Mouse (Mus musculus): ENCODE data around the gene Mogat2.

Mogat2 gene

DNA sequence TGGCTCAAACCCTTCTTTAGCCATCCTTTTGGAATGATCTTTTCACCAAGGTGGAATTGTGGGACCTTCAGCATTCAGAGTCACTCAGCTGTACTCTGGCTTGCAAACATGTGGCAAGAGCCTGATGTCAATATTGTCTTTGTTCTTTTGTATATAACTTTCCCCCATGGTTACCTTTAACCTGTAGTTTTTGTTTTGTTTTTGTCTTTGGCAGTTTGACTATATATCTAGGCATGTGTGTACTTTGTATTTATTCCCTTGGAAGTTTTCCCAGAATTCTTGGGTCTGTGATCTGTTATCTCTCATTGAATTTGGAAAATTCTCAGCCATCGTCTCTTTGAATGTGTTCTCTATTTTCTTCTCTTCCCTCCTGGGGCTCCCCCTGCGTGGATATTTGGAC lies 43.9 kb downstream of the Mogat2 start:
- no peak for DNase-seq (ENCODE audit: low spot score in 2 of 2)

DNA sequence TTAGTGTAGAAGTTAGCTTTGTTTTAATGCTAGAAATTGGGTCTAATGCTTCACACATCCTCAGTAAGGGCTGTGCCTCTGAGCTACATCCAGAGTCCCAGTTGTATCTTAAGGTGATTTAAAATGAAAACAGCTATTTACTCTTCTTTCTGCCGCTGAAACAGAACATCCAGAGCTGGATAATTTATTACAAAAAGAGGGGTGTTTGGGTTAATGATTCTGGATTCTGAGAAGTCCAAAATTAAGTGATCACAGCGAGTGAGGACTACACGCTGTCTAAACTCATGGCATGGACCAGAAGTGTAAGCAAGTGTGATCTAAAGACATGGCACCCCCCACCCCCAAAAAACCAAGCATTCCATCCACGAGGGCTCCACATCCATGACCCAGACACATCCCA lies 44.5 kb downstream of the Mogat2 start:
- DNase-seq (ENCODE audit: low spot score in 2 of 2): no peak

DNA sequence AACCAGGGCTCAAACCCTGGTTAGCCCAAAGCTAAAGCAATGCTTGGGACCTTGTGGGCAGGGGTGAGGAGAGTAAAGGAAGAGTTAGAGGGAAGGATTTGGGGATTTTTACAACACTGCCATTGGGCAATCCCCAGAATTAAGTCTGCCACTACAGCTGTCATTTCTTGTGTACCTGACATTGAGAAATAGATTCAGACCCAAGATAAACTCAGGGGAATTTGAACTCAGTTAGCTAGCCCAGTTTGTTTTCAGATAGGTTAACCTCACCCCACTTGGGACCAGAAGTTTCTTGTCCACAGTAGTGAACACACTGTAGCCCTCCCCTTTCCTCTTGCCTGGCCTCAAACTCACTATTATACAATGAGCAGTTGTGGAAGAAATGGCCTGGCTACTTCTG lies 47.0 kb downstream of the Mogat2 start:
- no peak for DNase-seq (ENCODE audit: low spot score in 2 of 2)

DNA sequence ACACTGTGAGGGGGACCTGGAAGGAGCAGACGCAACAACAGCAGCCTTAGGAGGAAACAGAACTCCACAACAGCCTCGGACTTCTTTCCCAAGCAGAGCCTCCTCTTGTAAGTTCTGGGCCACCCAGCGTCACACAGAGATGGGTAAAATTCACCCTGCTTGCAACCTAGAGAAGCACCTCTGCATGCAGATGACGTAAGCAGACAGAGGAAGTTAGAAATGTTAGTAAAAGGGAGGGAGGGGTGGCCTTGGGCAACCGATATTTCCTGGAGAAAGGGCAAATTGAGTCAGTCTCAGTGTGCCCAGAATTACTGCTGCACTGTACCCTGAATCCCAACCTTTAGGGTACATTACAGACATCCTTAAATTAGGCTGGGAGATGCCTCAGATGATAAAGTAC lies 48.5 kb downstream of the Mogat2 start:
- no peak for DNase-seq (ENCODE audit: low spot score in 2 of 2)

DNA sequence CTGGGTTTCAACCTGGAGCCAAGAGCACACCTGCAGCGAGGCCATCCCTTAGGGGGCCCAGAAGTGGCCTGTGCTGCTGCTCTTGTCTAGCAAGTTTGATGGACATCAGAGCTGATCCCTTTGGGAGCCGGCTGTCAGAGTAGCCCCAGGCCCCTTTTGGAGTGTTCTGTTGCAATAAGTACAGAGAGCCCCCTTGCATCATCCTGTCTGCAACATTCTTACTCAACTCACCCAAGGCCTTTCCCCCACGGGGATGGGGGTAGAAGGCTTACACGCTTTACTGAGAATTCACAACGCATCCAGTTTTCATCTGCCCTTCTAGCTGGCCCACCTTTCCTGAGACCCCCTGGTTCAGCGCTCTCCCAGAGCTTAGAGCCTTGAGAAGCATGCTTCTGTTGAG lies 49.8 kb downstream of the Mogat2 start:
- no peak for DNase-seq (ENCODE audit: low spot score in 2 of 2)

DNA sequence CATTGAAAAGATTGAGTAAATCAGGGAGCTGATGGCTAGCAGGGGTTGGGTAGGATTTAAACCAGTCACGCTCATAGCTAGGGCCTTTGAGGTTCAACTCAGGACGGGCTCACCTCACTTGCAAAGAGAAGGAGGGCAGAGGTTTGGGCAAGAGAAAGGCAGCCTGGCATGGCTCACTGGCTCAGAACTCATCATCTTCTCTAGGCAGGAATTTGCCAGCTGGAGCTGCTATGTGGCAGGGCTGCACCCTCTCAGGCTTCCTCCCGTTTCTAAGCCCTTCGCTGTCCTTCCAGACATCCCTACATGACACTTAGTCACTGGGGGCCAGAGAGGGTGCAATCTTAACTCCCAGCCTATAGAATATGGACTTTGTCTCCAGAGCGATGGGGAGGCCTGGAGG lies 51.0 kb downstream of the Mogat2 start:
- no peak for DNase-seq (ENCODE audit: low spot score in 2 of 2)

DNA sequence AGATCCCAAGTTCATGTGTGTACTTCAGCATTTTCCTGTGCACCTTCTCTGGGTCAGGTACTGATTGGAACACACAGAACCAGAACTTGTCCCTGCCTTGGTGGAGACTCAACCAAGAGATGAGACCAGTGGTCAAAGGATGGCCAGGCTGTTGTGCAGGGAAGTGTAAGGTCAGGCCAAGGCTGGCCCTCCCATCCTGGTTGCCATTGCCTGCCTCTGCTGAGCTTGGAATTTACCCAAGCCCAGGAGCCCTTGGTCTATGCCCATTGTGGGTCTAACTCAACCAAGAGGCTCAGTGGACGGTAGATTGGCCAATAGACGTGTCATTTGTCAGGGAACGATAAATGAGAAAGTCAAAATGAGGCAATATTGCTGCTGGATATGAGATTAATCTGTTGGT lies 53.0 kb downstream of the Mogat2 start:
- no peak for DNase-seq (ENCODE audit: low spot score in 2 of 2)

DNA sequence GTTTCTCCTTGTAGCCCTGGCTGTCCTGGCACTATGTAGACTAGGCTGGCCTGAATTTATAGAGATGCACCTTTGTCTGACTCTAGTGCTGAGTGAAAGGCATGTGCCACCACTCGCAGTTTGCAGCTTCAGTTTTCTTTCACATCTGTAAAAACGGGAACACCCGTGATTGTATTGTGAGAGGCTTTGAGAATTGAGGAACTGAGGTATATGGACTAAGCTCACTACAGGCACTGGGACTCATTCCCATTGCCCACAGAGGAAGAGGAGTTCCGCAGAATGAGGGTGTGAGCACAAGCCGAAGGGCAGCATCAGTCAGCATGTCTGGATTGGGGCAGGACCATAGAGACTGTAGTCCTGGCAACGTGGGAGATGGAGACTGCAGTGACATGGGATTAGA lies 54.7 kb downstream of the Mogat2 start:
- DNase-seq (ENCODE audit: low spot score in 2 of 2): no peak

DNA sequence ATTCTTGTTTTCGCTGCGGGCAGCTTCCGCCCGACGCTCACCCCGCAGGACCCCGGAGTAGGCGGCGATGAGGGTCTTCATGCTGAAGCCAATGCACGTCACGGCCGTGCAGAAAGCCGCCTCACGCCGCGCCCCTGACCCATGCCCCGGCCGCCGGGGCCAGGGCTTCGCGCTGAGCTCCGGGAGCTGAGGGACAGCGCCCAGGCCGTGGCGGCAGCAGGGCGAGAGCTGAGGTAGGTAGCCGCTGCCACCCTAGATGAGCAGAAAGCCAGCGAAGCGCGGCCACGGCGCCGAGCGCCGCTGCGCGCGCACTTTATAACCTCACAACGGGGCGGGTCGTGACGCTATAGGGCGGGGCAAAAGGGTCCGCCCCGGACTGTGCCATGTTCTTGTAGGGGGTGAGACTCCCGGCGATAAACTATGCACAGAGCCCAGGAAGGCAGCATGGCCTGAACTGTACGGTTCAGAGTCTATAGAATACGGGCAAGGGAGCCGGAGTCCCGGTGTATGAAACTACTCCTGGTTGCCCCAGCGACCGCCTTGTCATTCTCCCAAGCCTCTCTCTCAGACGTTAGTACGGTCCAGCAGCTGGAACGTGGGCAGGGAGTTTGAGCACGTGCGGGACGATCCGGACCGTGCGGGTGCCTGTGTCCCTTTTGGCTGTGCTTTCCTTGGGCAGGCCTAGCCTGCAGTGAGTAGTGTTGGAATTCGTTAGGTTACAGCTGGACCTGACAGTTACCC lies 55.8 kb downstream of the Mogat2 start, which contains the start of gene Dgat2:
TSS of gene Dgat2 (minus strand) at position 288 of the 741 bp plus-strand sequence.
- DNase-seq (ENCODE audit: low spot score in 2 of 2): peak; percentile 75 to 86

DNA sequence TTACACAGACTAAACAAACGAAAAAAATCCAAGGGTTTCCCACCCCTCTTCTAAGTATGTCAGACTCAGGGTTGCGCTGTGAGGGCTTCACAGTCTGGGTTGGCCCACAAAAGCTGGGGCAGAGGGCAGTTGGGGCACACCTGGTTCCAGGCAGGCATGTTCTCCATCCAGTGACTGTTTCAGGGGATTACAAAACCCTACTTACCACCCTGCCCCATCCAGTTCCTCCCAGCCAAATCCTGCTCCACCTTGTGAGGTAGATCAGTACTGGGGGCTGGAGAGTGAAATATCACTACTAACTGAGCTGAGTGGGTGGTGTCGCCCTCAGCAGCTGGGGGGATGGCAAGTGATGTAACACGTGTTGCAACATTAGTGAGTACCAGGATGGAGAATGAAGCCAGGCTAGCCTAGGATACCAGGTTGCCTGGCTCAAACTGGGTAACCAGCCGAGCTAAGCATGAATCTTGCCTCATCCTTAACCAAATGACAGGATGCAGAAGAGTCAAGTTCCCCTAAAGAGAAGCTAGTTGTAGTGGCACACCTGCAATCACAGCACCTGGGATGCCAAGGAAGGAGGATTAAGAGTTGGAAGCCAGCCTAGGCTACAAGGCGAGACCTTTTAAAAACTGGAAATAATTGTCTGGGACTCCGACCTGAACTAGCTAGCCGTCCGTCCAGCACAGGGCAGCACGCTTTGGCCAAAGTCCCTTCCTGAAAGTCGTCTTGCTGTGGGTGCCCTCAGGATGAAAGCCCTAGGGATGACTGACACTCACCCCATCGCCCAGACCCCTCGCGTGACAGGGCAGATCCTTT lies 56.6 kb downstream of the Mogat2 start:
- DNase-seq (ENCODE audit: low spot score in 2 of 2): no peak

DNA sequence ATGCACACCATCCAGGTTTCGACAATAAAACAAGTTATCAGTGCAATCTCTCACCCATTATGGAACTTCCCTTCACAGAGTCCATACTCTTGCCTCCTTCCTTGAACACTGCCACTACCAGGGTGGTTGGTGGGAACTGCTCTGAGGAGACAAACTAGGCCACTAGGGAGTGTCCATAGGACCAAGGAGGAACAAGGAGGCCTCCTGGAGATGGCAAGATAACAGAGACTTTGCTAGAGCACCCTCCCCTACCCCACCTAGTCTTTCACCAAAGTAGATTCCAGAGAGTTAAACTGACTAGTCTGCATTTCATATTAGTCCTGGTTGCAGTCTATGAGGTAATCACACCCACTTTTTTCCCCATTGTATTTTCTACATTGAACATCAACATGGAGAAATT lies 58.3 kb downstream of the Mogat2 start:
- no peak for DNase-seq (ENCODE audit: low spot score in 2 of 2)

DNA sequence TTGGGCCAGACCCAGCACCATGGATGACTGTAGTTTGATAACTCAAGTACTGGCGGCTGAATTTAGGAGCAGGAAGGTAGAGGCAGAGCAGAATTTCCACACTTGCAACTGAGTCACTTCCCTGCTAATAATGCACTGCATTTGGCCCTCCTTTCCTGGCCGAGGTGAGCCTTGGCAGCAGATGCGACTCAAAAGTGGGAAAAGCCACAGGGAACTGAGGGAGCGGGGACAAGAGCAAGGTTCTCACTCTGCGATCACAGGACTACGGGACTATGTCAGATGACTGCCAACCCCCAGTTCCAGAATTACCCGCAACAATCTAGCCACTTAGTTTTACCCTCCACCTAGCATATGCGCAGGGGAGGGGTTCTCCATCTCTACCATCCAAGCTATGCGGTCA lies 59.1 kb downstream of the Mogat2 start:
- no peak for DNase-seq (ENCODE audit: low spot score in 2 of 2)

DNA sequence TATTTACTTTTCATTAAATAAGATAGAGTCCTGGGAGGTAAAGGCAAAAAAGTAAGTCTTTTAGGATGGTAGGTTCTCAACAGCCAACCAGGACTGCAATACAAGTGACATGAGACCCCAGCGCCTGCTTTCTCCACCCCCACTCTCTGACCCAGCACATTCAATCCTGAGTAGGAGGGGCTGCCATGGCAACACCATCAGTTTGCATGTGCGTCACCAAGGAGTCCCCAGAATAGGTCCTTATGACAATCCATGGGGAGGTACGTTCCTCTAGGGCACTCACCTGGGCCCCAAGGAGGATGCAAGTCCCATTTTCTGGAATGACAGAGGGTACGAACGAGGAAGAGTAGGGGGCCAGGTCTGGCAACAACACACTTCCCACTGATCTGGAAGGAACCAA lies 61.0 kb downstream of the Mogat2 start:
- DNase-seq (ENCODE audit: low spot score in 2 of 2): no peak

DNA sequence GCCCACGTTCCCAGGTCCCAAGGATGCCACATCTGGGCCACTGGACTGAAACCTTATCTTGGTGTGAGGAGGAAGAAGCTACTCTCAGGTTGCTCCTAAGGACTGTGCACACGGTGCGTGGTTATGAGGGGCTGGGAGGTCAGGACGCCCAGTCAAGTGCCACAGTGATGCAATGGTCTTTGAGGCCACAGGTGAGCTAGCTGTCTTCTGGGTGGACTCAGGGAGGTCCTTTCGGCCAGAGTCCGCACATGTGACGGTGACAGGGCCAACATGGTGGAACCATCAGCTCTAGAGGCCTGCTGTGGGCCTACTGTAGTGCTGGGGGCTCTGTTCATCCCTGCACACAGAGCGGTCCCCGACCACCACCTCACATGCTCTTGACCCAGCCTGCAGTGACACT lies 62.8 kb downstream of the Mogat2 start:
- no peak for DNase-seq (ENCODE audit: low spot score in 2 of 2)

DNA sequence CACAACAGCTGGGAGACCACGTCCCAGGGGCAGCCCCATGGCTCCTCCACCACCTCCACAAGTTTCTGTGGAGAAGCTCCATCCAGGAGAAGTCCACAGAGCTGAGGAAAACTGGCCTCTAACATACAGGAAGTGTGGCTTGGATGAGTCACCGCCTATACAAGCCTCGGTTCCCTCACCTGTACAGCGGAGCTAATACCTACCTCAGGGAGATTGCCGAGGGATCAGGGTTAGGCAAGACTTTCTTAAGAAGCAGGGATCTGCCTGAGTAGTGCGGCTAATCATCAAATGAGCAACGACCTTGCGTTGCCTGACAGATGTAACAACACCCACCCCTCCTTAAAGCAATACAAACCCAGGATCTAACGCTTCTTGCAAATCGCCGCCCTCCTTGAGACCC lies 63.3 kb downstream of the Mogat2 start:
- no peak for DNase-seq (ENCODE audit: low spot score in 2 of 2)

DNA sequence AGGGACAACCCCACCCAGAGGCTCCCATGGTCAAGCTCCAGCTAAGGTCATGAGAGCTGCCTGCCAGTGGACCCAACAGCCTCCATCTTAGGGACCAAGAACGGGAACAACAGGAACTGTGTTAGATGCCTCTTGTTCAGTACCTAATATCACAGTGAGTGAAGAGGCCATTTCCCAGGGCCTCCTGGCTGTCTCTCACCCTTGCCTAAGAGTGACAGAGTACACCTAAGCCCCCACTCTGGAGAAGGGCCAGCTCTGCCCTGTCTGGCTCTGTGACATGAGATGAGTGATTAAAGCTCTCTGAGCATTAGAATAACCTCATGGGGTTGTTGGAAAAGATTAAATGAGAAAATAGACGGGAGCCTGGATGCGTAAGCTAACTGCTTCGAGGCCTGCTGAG lies 64.4 kb downstream of the Mogat2 start:
- no peak for DNase-seq (ENCODE audit: low spot score in 2 of 2)

DNA sequence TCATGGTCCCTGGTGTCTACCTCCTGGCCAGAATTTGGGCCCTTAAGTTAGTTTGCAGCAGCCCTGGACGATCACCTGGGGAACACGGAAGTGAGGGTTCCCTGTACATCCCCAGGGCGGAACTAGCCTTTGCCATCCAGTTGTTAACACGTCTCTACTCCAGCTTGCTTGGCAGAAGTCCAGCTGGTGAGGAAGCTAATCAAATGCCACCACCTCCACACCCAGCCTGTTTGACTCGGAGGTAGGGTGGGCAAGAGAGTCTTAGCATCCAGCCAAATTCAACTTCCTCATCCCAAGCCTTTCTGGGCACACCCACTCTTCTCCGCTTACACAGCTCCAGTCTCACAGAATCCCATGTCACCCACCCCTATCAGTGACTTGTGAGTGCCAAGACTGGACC lies 65.5 kb downstream of the Mogat2 start:
- no peak for DNase-seq (ENCODE audit: low spot score in 2 of 2)

DNA sequence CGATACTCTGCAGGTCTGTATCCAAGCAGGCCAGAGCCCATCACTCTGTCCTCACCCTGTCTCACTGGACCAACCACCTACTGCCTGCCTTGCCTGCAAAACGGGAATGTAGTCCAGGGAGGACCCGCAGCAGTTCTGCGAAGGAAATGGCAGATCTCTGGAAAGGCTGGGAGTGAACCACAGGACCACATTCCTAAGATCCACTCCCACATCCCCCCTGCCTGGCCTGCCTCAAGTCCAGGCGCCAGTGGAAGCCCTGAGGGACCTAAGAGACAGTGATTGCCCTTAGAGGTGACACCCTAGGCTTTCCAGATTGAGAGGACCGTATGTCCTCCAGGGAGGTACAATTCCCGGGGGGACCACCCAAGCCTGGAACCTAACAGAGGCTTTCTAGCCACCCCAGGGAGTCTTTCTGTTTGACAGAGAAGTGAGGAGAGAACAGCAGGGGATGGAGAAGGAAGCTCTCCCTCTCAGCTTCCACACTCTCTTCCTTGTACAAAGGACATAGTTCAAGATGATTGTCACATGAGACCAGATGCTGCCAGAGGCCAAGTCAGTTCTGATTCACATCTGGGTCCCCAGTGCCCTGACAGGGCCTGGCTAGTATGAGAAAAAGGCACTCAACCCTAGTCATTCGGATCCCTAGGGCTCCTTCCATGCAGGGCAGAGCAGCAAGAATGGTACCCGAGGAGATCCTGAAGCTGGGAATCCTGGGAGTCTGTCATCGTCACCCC lies 66.5 kb downstream of the Mogat2 start:
- no peak for DNase-seq (ENCODE audit: low spot score in 2 of 2)

DNA sequence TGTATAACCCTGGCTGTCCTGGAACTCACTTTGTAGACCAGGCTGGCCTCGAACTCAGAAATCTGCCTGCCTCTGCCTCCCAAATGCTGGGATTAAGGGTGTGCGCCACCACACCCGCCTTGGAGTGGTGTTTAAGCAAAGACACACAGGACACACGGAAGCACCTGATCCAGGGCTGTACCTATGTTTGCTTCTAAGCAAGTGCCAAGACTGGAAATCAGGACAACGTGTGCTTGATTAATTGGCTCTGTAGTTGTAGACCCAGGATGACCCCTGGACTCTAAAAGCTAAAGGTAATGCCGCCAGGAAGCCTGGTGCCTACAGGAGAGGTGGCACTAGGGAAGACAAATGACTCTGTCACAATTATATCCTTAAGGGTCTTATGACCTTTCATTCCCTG lies 67.9 kb downstream of the Mogat2 start:
- DNase-seq (ENCODE audit: low spot score in 2 of 2): no peak

DNA sequence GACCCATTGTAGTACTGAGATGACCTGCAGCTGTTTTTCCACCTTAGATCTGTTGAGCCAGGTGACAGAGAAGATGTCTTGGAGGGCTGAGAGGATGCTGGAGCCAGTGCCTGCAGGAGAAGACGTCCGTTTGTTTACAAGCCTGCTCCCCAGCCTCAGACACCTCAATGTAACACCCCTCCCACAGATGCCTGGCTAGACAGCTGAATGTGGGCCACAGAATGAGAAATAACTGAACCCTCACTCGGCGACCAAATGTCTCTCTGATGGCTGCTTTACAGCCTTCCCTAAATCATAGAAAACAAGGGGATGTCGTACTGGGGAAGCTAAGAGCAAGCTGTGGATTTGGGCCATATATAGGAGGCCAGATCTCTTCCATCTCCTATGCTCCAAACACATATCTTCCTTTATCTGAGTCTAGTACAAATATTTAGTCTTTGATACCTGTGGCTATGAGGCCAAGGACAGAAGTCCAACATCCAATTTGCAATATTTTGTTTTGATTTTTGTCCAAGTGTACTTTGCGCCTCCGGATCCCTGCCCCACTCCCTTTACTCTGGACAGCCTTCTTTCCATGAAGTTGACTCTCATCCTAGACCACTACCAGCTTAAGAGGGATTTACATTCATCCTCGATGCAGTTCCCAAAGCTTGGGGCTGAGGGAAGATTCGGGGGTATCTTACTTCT lies 68.6 kb downstream of the Mogat2 start:
- no peak for DNase-seq (ENCODE audit: low spot score in 2 of 2)
